Comparison of ENCODE assay signal across 8 mouse cellular contexts in genomic region chr5:90964316-90964715, GRCm38 (mm10). TPM values are rescaled to one million over a fixed set of nuclear protein-coding genes. Genes with fewer than 3 reads are reported as not detected.
DNase-seq lines count a peak whose midpoint lies in the region; ATAC-seq lines count a peak whose summit lies in the region.

No protein-coding gene starts in this region.

- ATAC-seq in granulocyte monocyte progenitor cell, adult 5-6 weeks (replicated peaks; ENCODE audit: poor library complexity, severe bottlenecking) = peak; percentile 68
- peak; percentile 50; the same call in 1 of the 2 replicates for ATAC-seq in monocyte, adult 5-6 weeks (replicated peaks; ENCODE audit: insufficient number of reproducible peaks, low FRiP score, low TSS enrichment, poor library complexity, severe bottlenecking)

- intact Hi-C loops in left cerebral cortex, postnatal 25 days (cut with DNase I) = no loop called here

- peak; percentile 16 to 42 for DNase-seq in cerebellum, postnatal 25 days
- DNase-seq in cerebellum, adult 9-11 months = no peak
- peak; percentile 25 for DNase-seq in ovary, postnatal 36 days (ENCODE audit: low spot score)
- no peak for DNase-seq in ovary, postnatal 10 days (ENCODE audit: low spot score)
- DNase-seq in left cerebral cortex, postnatal 25 days (ENCODE audit: low spot score in 2 of 2) = no peak
- DNase-seq in gastrocnemius, postnatal 4 days (ENCODE audit: low spot score in 2 of 2) = no peak

RNA-seq across cellular contexts. Expression of gene Mthfd2l, which starts 33.4 kb away (rescaled TPM):
- 5.4 and 11.6 TPM in 2 replicates for total RNA-seq in granulocyte monocyte progenitor cell, adult 5-6 weeks (2014; fragmentation: Nextera tagmentation)
- total RNA-seq in granulocyte monocyte progenitor cell, adult 5-6 weeks (2017) = 8.9 and 9.1 TPM in 2 replicates
- 7.7 to 11.1 TPM (median 9.7 TPM) in 3 replicates for total RNA-seq in monocyte, adult 5-6 weeks (2017)
- 10 to 100 TPM; 14.2 to 14.6 TPM for total RNA-seq in left cerebral cortex, postnatal 25 days (2021)
- 10 to 100 TPM; 22.0 to 22.2 TPM for total RNA-seq in gastrocnemius, postnatal 4 days (2021)

Comparison
In these comparisons a context has a peak if more than half of its experiments do, and no peak if none do; other contexts are left out.
1. DNase-seq: peak in cerebellum, postnatal 25 days (2 of 2) and ovary, postnatal 36 days (single experiment); none in cerebellum, adult 9-11 months (single experiment), ovary, postnatal 10 days (single experiment), left cerebral cortex, postnatal 25 days (0 of 2) and gastrocnemius, postnatal 4 days (0 of 2).